Mouse (Mus musculus): ENCODE data around the gene Sdhc.
"Not testable (repeated sequence)": the region's sequence is repeated elsewhere in the genome, so short reads cannot be mapped to it uniquely, and the experiment has no call there.

The Sdhc gene

DNA sequence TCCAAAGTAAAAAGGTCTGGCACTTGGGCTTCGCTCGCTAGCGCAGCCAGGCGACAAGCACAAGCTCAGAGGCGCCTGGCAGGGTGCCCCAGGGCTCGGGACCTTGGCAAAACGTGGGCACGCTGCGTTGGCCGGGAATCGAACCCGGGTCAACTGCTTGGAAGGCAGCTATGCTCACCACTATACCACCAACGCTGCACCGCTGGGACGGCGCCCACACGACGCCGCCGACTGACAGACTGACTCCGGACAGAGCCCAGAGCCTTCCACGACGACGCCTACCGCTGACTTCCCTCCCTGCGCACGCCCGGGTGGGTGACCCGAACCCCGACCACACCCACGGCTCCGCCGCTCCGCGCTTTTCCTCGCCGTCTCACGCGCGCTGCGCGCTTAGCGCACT, 70.6 kb downstream of the Sdhc start:
- DNase-seq (ENCODE audit: low spot score in 2 of 2), result not testable (repeated sequence)

GRCm38 (mm10) chr1:171079345-171079744, 71.1 kb downstream of the Sdhc start:
- DNase-seq (ENCODE audit: low spot score in 2 of 2), result not testable (repeated sequence)

- not testable (repeated sequence) for DNase-seq (ENCODE audit: low spot score in 2 of 2)
Measured at GRCm38 (mm10) chr1:171078419-171078818, 72.0 kb downstream of the Sdhc start.

- not testable (repeated sequence) for DNase-seq (ENCODE audit: low spot score in 2 of 2)
Measured at GRCm38 (mm10) chr1:171077955-171078354, 72.4 kb downstream of the Sdhc start.

- not testable (repeated sequence) for DNase-seq (ENCODE audit: low spot score in 2 of 2)
Measured at GRCm38 (mm10) chr1:171077192-171077591, 73.2 kb downstream of the Sdhc start.
